Mouse (Mus musculus): ENCODE measurements around the gene Gpr62. TPM values are rescaled to one million over a fixed set of nuclear protein-coding genes. Genes with fewer than 3 reads are reported as not detected.
A peak's percentile ranks its signal among the peaks of the same experiment; 100 is the strongest.

Gene Gpr62
- polyA plus RNA-seq, 1 experiment from 2014 or later, result 0.13 TPM

DNA sequence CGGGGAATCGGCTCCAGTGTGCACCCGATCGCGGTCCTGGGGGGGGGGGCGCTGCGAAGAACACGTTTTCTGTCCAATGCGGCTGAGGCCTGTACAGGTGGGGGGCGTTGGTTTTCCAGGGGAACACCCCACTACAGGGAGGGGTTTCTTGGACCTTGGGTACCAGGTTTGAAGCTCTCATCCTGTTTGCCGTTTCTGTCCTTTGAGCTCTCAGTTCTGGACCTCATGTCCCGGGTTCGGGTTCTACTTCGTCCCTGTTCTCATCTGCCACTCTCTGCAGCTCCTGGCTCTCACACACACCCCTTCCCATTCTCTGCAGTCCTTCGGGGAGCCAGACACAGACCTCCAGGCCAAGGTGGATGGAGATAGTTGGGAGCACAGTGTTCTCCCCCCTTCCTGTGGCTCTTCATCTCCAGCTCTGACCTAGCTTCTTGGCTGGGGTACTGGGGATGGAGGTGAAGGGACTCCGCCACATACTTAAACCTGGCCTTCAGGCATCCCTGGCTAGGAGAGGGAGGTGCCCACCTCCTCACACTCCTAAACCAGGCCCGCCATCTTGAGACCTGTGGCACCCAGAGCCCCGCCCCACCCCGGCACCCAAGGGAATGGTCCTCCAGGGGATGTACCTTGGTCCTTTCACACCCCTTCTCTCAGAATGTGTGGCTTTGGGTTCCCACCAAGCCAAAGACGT, 11.5 kb downstream of the Gpr62 start:
- peak overlapping the region; percentile 88 for H3K27ac ChIP-seq (ENCODE audit: low read length)
- ATAC-seq (replicated peaks; ENCODE audit: extremely low read depth, insufficient read depth, low FRiP score), result peak; percentile 1; the same call in 1 of the 2 replicates
- H3K4me1 ChIP-seq (ENCODE audit: control insufficient read depth, insufficient read depth, low read length), result peaks cover 62% of the 10 kb centered on the region
- H3K36me3 ChIP-seq (ENCODE audit: control insufficient read depth, insufficient read depth), result no peaks in the 10 kb centered on the region
- H3K4me2 ChIP-seq (ENCODE audit: low read depth, low read length), result peak overlapping the region; percentile 94
- H3K9me3 ChIP-seq (replicated peaks; ENCODE audit: control insufficient read depth, low read length), result no peaks in the 10 kb centered on the region
- peak overlapping the region; percentile 76 for H3K4me3 ChIP-seq (ENCODE audit: low read length)
- 3% methylated on average over 20 of the region's 20 CpGs for WGBS
- H3K27me3 ChIP-seq (ENCODE audit: control insufficient read depth, insufficient read depth, low read length), result no peaks in the 10 kb centered on the region
- peak overlapping the region; percentile 90 for H3K9ac ChIP-seq (ENCODE audit: low read length)

DNA sequence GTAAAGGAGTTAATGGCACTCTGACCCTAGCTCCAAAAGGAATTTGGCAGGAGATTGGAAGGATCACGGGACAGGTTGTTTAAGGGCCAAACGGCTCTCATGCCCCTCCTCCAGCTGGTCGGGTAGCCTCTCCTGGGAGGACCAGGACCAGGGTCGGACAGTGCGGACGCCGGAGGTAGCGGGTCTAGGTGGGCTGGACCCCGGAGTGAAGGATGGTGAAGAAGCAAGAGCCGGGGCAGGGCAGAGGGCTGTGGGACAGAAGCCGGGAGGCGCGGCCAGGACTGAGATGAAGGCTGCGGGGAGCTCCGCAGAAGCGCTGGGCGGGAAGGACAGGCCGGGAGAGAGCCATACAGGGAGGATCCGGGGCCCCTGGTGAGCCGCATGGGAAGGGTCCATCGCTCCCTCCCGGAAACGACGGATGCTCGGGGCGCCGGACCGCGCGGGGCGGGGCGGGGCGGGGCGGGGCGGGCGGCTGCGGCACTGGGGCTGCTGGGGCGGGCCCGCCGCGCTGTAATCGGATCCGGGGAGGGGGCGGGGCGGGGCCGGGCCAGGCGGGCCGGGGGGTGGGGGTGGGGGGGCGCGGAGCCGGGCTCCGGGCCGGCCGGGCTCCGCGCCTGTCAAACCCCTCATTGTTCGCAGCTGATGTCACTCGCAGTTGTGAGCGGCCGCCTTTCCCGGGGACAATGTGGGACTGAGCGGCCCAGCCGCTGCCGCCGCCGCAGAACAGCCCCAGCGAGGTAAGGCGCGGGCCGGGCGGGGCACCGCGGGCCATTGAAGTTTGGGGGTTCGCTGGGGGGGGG, 12.3 kb downstream of the Gpr62 start, which contains the start of gene Pcbp4:
Pcbp4 (plus strand) TSS at position 21 of the 800 bp plus-strand sequence.
- WGBS, result under 1% methylated on average over 43 of the region's 74 CpGs
- Histone ChIP-seq H3K4me2 (ENCODE audit: low read depth, low read length) (peak within 1 kb of the TSS; percentile 94), H3K27me3 (ENCODE audit: control insufficient read depth, insufficient read depth, low read length) (no peaks in the 10 kb centered on the region), H3K4me3 (ENCODE audit: low read length) (peak within 1 kb of the TSS; percentile 76), H3K9ac (ENCODE audit: low read length) (peak within 1 kb of the TSS; percentile 90), H3K4me1 (ENCODE audit: control insufficient read depth, insufficient read depth, low read length) (peaks cover 63% of the 10 kb centered on the region), H3K36me3 (ENCODE audit: control insufficient read depth, insufficient read depth) (no peaks in the 10 kb centered on the region), H3K9me3 (replicated peaks; ENCODE audit: control insufficient read depth, low read length) (no peaks in the 10 kb centered on the region), H3K27ac (ENCODE audit: low read length) (peak within 1 kb of the TSS; percentile 88)
- ATAC-seq (replicated peaks; ENCODE audit: extremely low read depth, insufficient read depth, low FRiP score), result peak; percentile 78

DNA sequence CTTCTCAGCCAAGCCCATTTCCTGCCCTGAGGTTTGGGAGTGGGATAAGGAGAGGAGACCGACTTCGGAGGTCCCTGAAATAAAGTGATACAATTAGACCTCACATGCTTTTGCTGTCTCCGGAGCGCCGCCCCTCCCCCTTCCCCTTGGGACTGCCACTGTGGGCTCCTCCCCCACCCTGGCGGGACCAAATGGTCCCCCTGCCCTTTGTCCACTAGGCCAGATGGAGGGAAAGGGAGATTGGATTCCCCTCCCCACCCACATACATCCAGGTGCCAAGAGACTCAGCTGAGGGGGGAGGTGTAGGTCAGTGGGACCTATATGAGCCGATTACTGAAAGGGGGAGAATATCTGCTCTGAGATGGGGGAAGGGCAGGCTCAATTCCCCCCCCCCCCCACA, 12.9 kb downstream of the Gpr62 start:
- Histone ChIP-seq H3K4me3 (ENCODE audit: low read length) (peak overlapping the region; percentile 76), H3K4me1 (ENCODE audit: control insufficient read depth, insufficient read depth, low read length) (peaks cover 64% of the 10 kb centered on the region), H3K9me3 (replicated peaks; ENCODE audit: control insufficient read depth, low read length) (no peaks in the 10 kb centered on the region), H3K27ac (ENCODE audit: low read length) (peak overlapping the region; percentile 88), H3K4me2 (ENCODE audit: low read depth, low read length) (peak overlapping the region; percentile 94), H3K9ac (ENCODE audit: low read length) (peak overlapping the region; percentile 82), H3K36me3 (ENCODE audit: control insufficient read depth, insufficient read depth) (no peaks in the 10 kb centered on the region), H3K27me3 (ENCODE audit: control insufficient read depth, insufficient read depth, low read length) (no peaks in the 10 kb centered on the region)
- 8% methylated on average over 7 of the region's 7 CpGs for WGBS
- ATAC-seq (replicated peaks; ENCODE audit: extremely low read depth, insufficient read depth, low FRiP score), result no peak

DNA sequence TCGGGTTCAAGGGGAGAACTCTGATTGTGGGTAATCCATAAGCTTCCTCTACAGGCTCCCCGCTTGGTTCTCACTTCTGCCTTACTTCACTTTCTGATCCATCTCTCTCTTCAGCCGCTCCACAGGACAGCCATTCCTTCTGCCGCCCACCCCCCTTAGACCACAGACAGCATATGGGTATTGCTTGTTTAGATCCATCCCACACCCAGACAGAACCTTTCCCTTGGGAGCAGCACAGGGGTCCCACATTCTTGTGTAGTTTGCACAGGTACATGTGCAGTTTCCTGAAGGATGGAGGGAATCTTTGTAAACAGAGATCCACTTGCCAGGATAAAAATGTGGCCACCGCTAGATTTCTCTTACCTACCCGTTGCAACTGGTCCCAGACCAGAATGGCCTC, 13.4 kb downstream of the Gpr62 start:
- Histone ChIP-seq H3K4me3 (ENCODE audit: low read length) (no peak overlapping the region), H3K27me3 (ENCODE audit: control insufficient read depth, insufficient read depth, low read length) (no peaks in the 10 kb centered on the region), H3K36me3 (ENCODE audit: control insufficient read depth, insufficient read depth) (no peaks in the 10 kb centered on the region), H3K9me3 (replicated peaks; ENCODE audit: control insufficient read depth, low read length) (no peaks in the 10 kb centered on the region), H3K27ac (ENCODE audit: low read length) (no peak overlapping the region), H3K4me2 (ENCODE audit: low read depth, low read length) (peak overlapping the region; percentile 94), H3K9ac (ENCODE audit: low read length) (peak overlapping the region; percentile 82; the same call in 1 of the 2 replicates), H3K4me1 (ENCODE audit: control insufficient read depth, insufficient read depth, low read length) (peaks cover 62% of the 10 kb centered on the region)
- 54% methylated on average over 6 of the region's 6 CpGs for WGBS
- no peak for ATAC-seq (replicated peaks; ENCODE audit: extremely low read depth, insufficient read depth, low FRiP score)

DNA sequence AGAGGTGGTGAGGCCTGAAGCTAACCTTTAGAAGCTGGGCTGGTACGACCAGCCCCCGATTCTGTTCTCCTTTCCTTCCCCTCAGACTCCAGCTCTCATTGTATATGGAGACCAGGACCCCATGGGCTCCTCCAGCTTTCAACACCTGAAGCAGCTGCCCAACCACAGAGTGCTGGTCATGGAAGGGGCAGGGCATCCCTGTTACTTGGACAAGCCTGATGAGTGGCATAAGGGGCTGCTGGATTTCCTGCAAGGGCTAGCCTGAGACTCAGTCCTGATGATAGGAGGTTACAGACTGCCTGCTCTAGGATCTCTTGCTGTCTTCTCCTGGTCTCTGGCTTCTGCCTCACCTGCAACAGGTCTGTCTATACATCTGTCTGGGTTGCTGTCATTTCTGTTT, 13.8 kb downstream of the Gpr62 start:
- Histone ChIP-seq H3K4me2 (ENCODE audit: low read depth, low read length) (no peak overlapping the region), H3K27me3 (ENCODE audit: control insufficient read depth, insufficient read depth, low read length) (no peaks in the 10 kb centered on the region), H3K9me3 (replicated peaks; ENCODE audit: control insufficient read depth, low read length) (no peaks in the 10 kb centered on the region), H3K27ac (ENCODE audit: low read length) (no peak overlapping the region), H3K36me3 (ENCODE audit: control insufficient read depth, insufficient read depth) (no peaks in the 10 kb centered on the region), H3K9ac (ENCODE audit: low read length) (no peak overlapping the region), H3K4me3 (ENCODE audit: low read length) (no peak overlapping the region), H3K4me1 (ENCODE audit: control insufficient read depth, insufficient read depth, low read length) (peaks cover 57% of the 10 kb centered on the region)
- 50% methylated on average over 2 of the region's 2 CpGs for WGBS
- no peak for ATAC-seq (replicated peaks; ENCODE audit: extremely low read depth, insufficient read depth, low FRiP score)

DNA sequence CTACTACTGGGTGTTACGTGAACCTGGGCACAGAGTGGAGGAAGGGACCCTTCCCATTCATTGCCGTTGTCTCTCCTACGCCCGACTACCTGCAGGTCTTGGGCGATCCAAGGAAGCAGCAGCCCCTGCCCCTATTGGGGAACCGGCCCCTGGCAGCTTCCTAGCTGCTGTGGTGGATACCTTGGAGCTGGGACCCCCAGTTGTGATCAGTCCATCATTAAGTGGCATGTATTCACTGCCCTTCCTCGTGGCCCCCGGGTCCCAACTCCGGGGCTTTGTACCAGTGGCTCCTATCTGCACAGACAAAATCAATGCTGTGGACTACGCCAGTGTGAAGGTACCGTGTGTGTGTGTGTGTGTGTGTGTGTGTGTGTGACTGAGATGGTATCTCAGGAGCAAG, 14.4 kb downstream of the Gpr62 start:
- Histone ChIP-seq H3K27me3 (ENCODE audit: control insufficient read depth, insufficient read depth, low read length) (no peaks in the 10 kb centered on the region), H3K4me1 (ENCODE audit: control insufficient read depth, insufficient read depth, low read length) (peaks cover 55% of the 10 kb centered on the region), H3K4me3 (ENCODE audit: low read length) (no peak overlapping the region), H3K9ac (ENCODE audit: low read length) (no peak overlapping the region), H3K4me2 (ENCODE audit: low read depth, low read length) (no peak overlapping the region), H3K27ac (ENCODE audit: low read length) (no peak overlapping the region), H3K36me3 (ENCODE audit: control insufficient read depth, insufficient read depth) (no peaks in the 10 kb centered on the region), H3K9me3 (replicated peaks; ENCODE audit: control insufficient read depth, low read length) (no peaks in the 10 kb centered on the region)
- 72% methylated on average over 11 of the region's 11 CpGs for WGBS
- ATAC-seq (replicated peaks; ENCODE audit: extremely low read depth, insufficient read depth, low FRiP score), result no peak

DNA sequence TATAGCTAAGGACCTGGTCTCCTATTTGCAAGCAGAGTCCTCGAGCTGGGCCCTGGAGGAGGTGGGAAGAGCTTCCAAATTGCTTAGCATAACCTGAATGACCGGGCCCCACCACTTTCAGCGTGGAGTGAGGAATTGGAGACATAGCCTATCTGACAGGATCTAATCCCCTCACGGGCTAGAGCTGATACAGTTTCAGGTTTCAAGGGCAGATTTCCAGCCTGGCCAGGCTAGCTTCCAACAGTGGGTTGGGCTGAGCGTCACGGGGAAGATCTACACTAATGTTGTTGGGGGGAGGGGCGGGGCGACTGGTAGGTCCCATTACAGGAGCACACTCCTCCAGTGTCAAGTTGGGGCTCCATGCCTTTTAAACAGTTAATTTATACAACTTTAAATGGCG, 15.1 kb downstream of the Gpr62 start:
- H3K27me3 ChIP-seq (ENCODE audit: control insufficient read depth, insufficient read depth, low read length), result no peaks in the 10 kb centered on the region
- H3K27ac ChIP-seq (ENCODE audit: low read length), result peak overlapping the region; percentile 30; the same call in 1 of the 2 replicates
- WGBS, result 23% methylated on average over 9 of the region's 9 CpGs
- H3K36me3 ChIP-seq (ENCODE audit: control insufficient read depth, insufficient read depth), result no peaks in the 10 kb centered on the region
- H3K4me2 ChIP-seq (ENCODE audit: low read depth, low read length), result peak overlapping the region; percentile 26
- ATAC-seq (replicated peaks; ENCODE audit: extremely low read depth, insufficient read depth, low FRiP score), result no peak
- peaks cover 48% of the 10 kb centered on the region for H3K4me1 ChIP-seq (ENCODE audit: control insufficient read depth, insufficient read depth, low read length)
- no peak overlapping the region for H3K9ac ChIP-seq (ENCODE audit: low read length)
- H3K4me3 ChIP-seq (ENCODE audit: low read length), result no peak overlapping the region
- H3K9me3 ChIP-seq (replicated peaks; ENCODE audit: control insufficient read depth, low read length), result no peaks in the 10 kb centered on the region

DNA sequence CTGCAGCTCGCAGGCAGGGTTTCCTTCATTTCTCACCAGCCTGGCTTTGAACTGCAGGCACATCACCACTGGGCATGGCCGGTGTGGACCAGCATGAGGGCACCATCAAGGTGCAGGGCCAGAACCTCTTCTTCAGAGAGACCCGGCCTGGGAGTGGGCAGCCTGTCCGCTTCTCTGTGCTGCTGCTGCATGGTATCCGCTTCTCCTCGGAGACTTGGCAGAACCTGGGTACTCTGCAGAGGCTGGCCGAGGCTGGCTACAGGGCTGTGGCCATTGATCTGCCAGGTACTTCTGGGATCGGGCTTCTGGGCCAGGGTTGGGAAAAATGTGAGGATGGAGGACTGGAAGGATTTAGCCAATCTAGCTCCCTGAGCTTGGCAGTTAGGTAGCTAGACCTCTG, 15.8 kb downstream of the Gpr62 start:
- Histone ChIP-seq H3K36me3 (ENCODE audit: control insufficient read depth, insufficient read depth) (no peaks in the 10 kb centered on the region), H3K27ac (ENCODE audit: low read length) (no peak overlapping the region), H3K4me2 (ENCODE audit: low read depth, low read length) (no peak overlapping the region), H3K9me3 (replicated peaks; ENCODE audit: control insufficient read depth, low read length) (no peaks in the 10 kb centered on the region), H3K4me3 (ENCODE audit: low read length) (no peak overlapping the region), H3K9ac (ENCODE audit: low read length) (no peak overlapping the region), H3K4me1 (ENCODE audit: control insufficient read depth, insufficient read depth, low read length) (peaks cover 42% of the 10 kb centered on the region), H3K27me3 (ENCODE audit: control insufficient read depth, insufficient read depth, low read length) (no peaks in the 10 kb centered on the region)
- no peak for ATAC-seq (replicated peaks; ENCODE audit: extremely low read depth, insufficient read depth, low FRiP score)
- 87% methylated on average over 8 of the region's 8 CpGs for WGBS

DNA sequence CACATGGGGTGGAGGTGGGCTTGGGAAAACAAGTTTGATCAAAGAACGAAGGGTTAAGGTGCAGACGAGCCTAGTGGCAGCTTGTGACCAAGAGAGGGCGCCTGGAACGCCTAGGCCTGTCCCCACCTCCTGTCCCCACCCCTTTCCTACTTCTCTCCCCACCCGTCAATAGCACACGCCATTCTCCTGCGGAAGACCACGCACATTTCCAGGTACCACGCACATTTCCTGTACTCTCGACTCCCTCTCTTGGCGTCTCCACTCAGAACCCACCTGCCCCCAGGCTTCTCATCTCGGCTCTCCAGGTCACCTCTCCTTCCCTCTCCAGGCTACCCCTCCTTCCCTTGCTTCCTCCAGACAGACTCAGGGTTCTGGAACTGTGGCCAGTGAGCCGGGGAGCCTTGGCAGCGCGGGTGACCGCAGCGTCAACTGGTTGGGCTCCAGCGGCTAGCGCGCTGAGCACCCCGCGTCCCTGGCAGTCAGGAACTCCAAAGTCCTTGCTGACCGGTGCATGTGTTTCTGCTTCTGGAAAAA, 17.2 kb downstream of the Gpr62 start:
- Histone ChIP-seq H3K36me3 (ENCODE audit: control insufficient read depth, insufficient read depth) (no peaks in the 10 kb centered on the region), H3K4me3 (ENCODE audit: low read length) (peak overlapping the region; percentile 65), H3K4me2 (ENCODE audit: low read depth, low read length) (peak overlapping the region; percentile 93), H3K4me1 (ENCODE audit: control insufficient read depth, insufficient read depth, low read length) (peaks cover 34% of the 10 kb centered on the region), H3K27ac (ENCODE audit: low read length) (peak overlapping the region; percentile 83), H3K27me3 (ENCODE audit: control insufficient read depth, insufficient read depth, low read length) (no peaks in the 10 kb centered on the region), H3K9ac (ENCODE audit: low read length) (peak overlapping the region; percentile 81), H3K9me3 (replicated peaks; ENCODE audit: control insufficient read depth, low read length) (no peaks in the 10 kb centered on the region)
- peak; percentile 53 for ATAC-seq (replicated peaks; ENCODE audit: extremely low read depth, insufficient read depth, low FRiP score)
- WGBS, result under 1% methylated on average over 23 of the region's 23 CpGs
